In the genomic region with DNA sequence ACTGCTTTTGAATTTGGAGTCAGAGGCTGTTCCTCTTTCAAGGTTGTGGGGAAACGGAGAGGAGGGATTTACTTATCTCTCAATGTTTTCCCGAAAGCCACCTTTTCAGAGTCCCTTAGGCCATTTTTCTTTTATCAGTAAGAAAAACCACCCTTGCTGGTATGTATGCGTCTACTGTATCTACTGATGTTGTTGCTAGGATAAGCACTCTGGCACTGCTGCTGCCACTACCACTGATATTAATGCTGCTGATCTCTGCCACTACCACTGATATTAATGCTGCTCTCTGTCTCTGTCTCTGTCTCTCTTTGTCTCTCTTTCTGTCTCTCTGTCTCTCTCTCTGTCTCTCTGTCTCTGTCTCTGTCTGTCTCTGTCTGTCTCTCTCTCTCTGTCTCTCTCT, we compare ENCODE assay signal across 29 mouse cellular contexts. TPM values are rescaled to one million over a fixed set of nuclear protein-coding genes. Genes with fewer than 3 reads are reported as not detected.
DNase-seq lines count a peak whose midpoint lies in the region; ATAC-seq lines count a peak whose summit lies in the region.
"Had no signal": no experiment of that assay in that cellular context is flagged by ENCODE, and none has a peak within 500 bp of the region (broad histone marks: within the 10 kb centered on the region; RNA-seq: fewer than 3 reads in every experiment).

No protein-coding gene starts in this region.

- H3K27ac ChIP-seq in liver, embryonic 11.5 days (ENCODE audit: low read depth, low read length), result no peak overlapping the region
- no peak overlapping the region for H3K27ac ChIP-seq in liver, embryonic 13.5 days
- no peak overlapping the region for H3K27ac ChIP-seq in liver, embryonic 16.5 days (ENCODE audit: low read length)
- H3K27ac ChIP-seq: embryonic facial prominence, embryonic 13.5 days; embryonic facial prominence, embryonic 15.5 days; forebrain, embryonic 10.5 days; forebrain, embryonic 12.5 days had no signal

- no peak overlapping the region for H3K4me2 ChIP-seq in liver, embryonic 11.5 days
- no peak overlapping the region for H3K4me2 ChIP-seq in liver, embryonic 13.5 days
- H3K4me2 ChIP-seq in liver, embryonic 16.5 days (ENCODE audit: low read depth, low read length), result no peak overlapping the region
- H3K4me2 ChIP-seq: embryonic facial prominence, embryonic 13.5 days; embryonic facial prominence, embryonic 15.5 days; forebrain, embryonic 12.5 days had no signal

- 34% methylated on average over 3 of the region's 3 CpGs for WGBS in liver, embryonic 11.5 days
- 14% methylated on average over 3 of the region's 3 CpGs for WGBS in liver, embryonic 13.5 days (ENCODE audit: insufficient replicate concordance)
- WGBS in liver, embryonic 16.5 days (ENCODE audit: insufficient replicate concordance), result 28% methylated on average over 3 of the region's 3 CpGs

- H3K27me3 ChIP-seq in liver, embryonic 11.5 days (replicated peaks; ENCODE audit: control insufficient read depth, insufficient read depth, low read length), result no peaks in the 10 kb centered on the region
- no peaks in the 10 kb centered on the region for H3K27me3 ChIP-seq in liver, embryonic 13.5 days
- H3K27me3 ChIP-seq in liver, embryonic 16.5 days (ENCODE audit: control insufficient read depth, insufficient read depth, low read depth, low read length), result no peaks in the 10 kb centered on the region
- H3K27me3 ChIP-seq: CH12.LX; embryonic facial prominence, embryonic 13.5 days; embryonic facial prominence, embryonic 15.5 days; forebrain, embryonic 12.5 days; Patski had no signal

- H3K36me3 ChIP-seq in liver, embryonic 11.5 days (ENCODE audit: control insufficient read depth, insufficient read depth, low read length), result no peaks in the 10 kb centered on the region
- H3K36me3 ChIP-seq in liver, embryonic 13.5 days, result no peaks in the 10 kb centered on the region
- H3K36me3 ChIP-seq in liver, embryonic 16.5 days (ENCODE audit: control insufficient read depth, insufficient read depth), result no peaks in the 10 kb centered on the region
- H3K36me3 ChIP-seq: embryonic facial prominence, embryonic 13.5 days; embryonic facial prominence, embryonic 15.5 days; forebrain, embryonic 10.5 days; forebrain, embryonic 12.5 days; G1E had no signal

- H3K4me1 ChIP-seq in liver, embryonic 11.5 days (replicated peaks; ENCODE audit: control insufficient read depth, insufficient read depth, low read length), result peaks cover 6% of the 10 kb centered on the region; the same call in 1 of the 2 replicates
- peaks cover 20% of the 10 kb centered on the region for H3K4me1 ChIP-seq in liver, embryonic 13.5 days (replicated peaks)
- no peaks in the 10 kb centered on the region for H3K4me1 ChIP-seq in liver, embryonic 16.5 days (ENCODE audit: control insufficient read depth, low read depth, low read length)

- ATAC-seq in liver, embryonic 11.5 days (replicated peaks; ENCODE audit: low FRiP score), result peak; percentile 70
- peak; percentile 74 for ATAC-seq in liver, embryonic 13.5 days (ENCODE audit: low read depth)
- 0 out of 2 replicates have a peak, but pooled peaks have one; percentile 37 for ATAC-seq in liver, embryonic 16.5 days (ENCODE audit: low read depth)
- ATAC-seq: activated CD4-positive, CD25-positive, alpha-beta regulatory T cell, adult 4 months; CD4-positive, CD25-positive, alpha-beta regulatory T cell, adult 4 months; forebrain, embryonic 14.5 days; forebrain, embryonic 16.5 days; Patski had no signal

- no peaks in the 10 kb centered on the region for H3K9me3 ChIP-seq in liver, embryonic 11.5 days (ENCODE audit: control insufficient read depth, low read length)
- no peaks in the 10 kb centered on the region for H3K9me3 ChIP-seq in liver, embryonic 13.5 days (replicated peaks)
- no peaks in the 10 kb centered on the region for H3K9me3 ChIP-seq in liver, embryonic 16.5 days (replicated peaks; ENCODE audit: control insufficient read depth, low read length)
- H3K9me3 ChIP-seq: embryonic facial prominence, embryonic 13.5 days; embryonic facial prominence, embryonic 15.5 days; forebrain, embryonic 10.5 days; forebrain, embryonic 12.5 days had no signal

- no peak overlapping the region for H3K4me3 ChIP-seq in liver, embryonic 11.5 days (ENCODE audit: low read depth, low read length)
- no peak overlapping the region for H3K4me3 ChIP-seq in liver, embryonic 13.5 days (replicated peaks)
- no peak overlapping the region for H3K4me3 ChIP-seq in liver, embryonic 16.5 days (ENCODE audit: low read depth, low read length)
- H3K4me3 ChIP-seq: embryonic facial prominence, embryonic 13.5 days; embryonic facial prominence, embryonic 15.5 days; erythroblast, embryonic 14.5 days; forebrain, embryonic 10.5 days; forebrain, embryonic 12.5 days had no signal

- H3K9ac ChIP-seq in liver, embryonic 11.5 days (ENCODE audit: low read depth, low read length), result no peak overlapping the region
- H3K9ac ChIP-seq in liver, embryonic 13.5 days, result no peak overlapping the region
- H3K9ac ChIP-seq in liver, embryonic 16.5 days (ENCODE audit: low read depth, low read length), result no peak overlapping the region
- H3K9ac ChIP-seq: embryonic facial prominence, embryonic 13.5 days; embryonic facial prominence, embryonic 15.5 days; forebrain, embryonic 12.5 days had no signal

- DNase-seq in liver, embryonic 11.5 days (ENCODE audit: low spot score), result no peak
- DNase-seq in liver (no peak), adipocyte (ENCODE audit: low spot score) (no peak)
- DNase-seq in c-Kit-positive CD71-positive TER-119-negative erythroid progenitor cells, embryonic 14.5 days (ENCODE audit: low read depth), result peak; percentile 16
- no peak for DNase-seq in liver, embryonic 13.5 days
- DNase-seq in ovary, adult 18-20 months (ENCODE audit: low spot score), result no peak
- DNase-seq: adrenal gland, adult 2 months; adrenal gland, postnatal 10 days; adrenal gland, postnatal 25 days; B cell, adult 2 months; cerebellum, adult 11 months; cerebellum, adult 18-20 months; cerebellum, adult 8-10 months; cerebellum, adult 9-11 months; cerebellum, postnatal 25 days; embryo, embryonic 11 days had no signal

RNA-seq across cellular contexts. Expression of gene Spata6, which starts 50.4 kb away (rescaled TPM):
- 10.3 and 12.2 TPM in 2 replicates for polyA plus RNA-seq in liver, embryonic 11.5 days (2014; fragmentation: Nextera tagmentation; extraction: Ambion mirVana)
- polyA plus RNA-seq in liver, embryonic 13.5 days (2015; fragmentation: Nextera tagmentation; extraction: Ambion mirVana), result 3.3 and 5.2 TPM in 2 replicates
- 2.9 and 3.0 TPM in 2 replicates for polyA plus RNA-seq in liver, embryonic 16.5 days (2015; fragmentation: Nextera tagmentation; extraction: Ambion mirVana)
- polyA plus RNA-seq: G1E had no signal
